In genomic region chr6:67035388-67036299, GRCm38 (mm10) we compare ENCODE assay signal across 7 mouse cellular contexts. TPM values are rescaled to one million over a fixed set of nuclear protein-coding genes. Genes with fewer than 3 reads are reported as not detected.
DNase-seq lines count a peak whose midpoint lies in the region; ATAC-seq and TF ChIP-seq lines count a peak whose summit lies in the region.

No protein-coding gene starts in this region.

- no peaks in the 10 kb centered on the region; the same call in 1 of the 2 replicates for H3K79me2 ChIP-seq in CH12.LX (replicated peaks; ENCODE audit: control insufficient read depth, extremely low read depth, insufficient read depth, poor library complexity, severe bottlenecking)

- no peak for TF ChIP-seq RAD21 in CH12.LX (IDR thresholded peaks at IDR 0.05; ENCODE audit: low read depth, low read length)

- dilution Hi-C loops in CH12.LX (cut with MboI; ENCODE audit: extremely low pct_ligation_motif_present, extremely low pct_unique_long_range_greater_than_20kb, low sequenced_read_pairs), result no loop called here

- 6% methylated on average over 19 of the region's 19 CpGs for WGBS in forebrain, embryonic 16.5 days
- 11% methylated on average over 19 of the region's 19 CpGs for WGBS in kidney, embryonic 16.5 days

- no peak for TF ChIP-seq EP300 in CH12.LX (IDR thresholded peaks at IDR 0.05; ENCODE audit: low read length)

- peaks cover 4 to 7% of the 10 kb centered on the region in 2 experiments for H3K36me3 ChIP-seq in CH12.LX (replicated peaks in 1 of 2; ENCODE audit: control insufficient read depth in 1 of 2, insufficient read depth in 1 of 2, low read length in 1 of 2)
- no peaks in the 10 kb centered on the region for H3K36me3 ChIP-seq in forebrain, embryonic 16.5 days (ENCODE audit: control insufficient read depth, insufficient read depth)
- H3K36me3 ChIP-seq in kidney, embryonic 16.5 days (ENCODE audit: insufficient read depth, low read length), result no peaks in the 10 kb centered on the region

- DNase-seq in CH12.LX (ENCODE audit: extremely low read depth), result peak; percentile 64
- DNase-seq in R1 (ENCODE audit: low read depth, low spot score), result peak; percentile 39
- peak; percentile 68 for DNase-seq in lung, postnatal 36 days
- DNase-seq in spleen, postnatal 4 days (ENCODE audit: low spot score in 2 of 2), result peak; percentile 50 to 71
- no peak for DNase-seq in frontal cortex, postnatal 14 days (ENCODE audit: low spot score in 2 of 2)

- H3K9ac ChIP-seq in CH12.LX (ENCODE audit: insufficient read depth, low read depth), result peak overlapping the region; percentile 98
- no peak overlapping the region for H3K9ac ChIP-seq in forebrain, embryonic 16.5 days (replicated peaks; ENCODE audit: low read depth, low read length)
- peak overlapping the region; percentile 96 for H3K9ac ChIP-seq in kidney, embryonic 16.5 days (replicated peaks; ENCODE audit: low read length)

- ATAC-seq in forebrain, embryonic 16.5 days, result no peak
- ATAC-seq in kidney, embryonic 16.5 days (ENCODE audit: low FRiP score, low TSS enrichment), result no peak

- peak overlapping the region; percentile 41 to 99 (median 86) for H3K4me3 ChIP-seq in CH12.LX (replicated peaks in 1 of 3; ENCODE audit: low read depth in 2 of 3, low read length in 2 of 3, poor library complexity in 1 of 3)
- H3K4me3 ChIP-seq in forebrain, embryonic 16.5 days (replicated peaks; ENCODE audit: low read length), result peak overlapping the region; percentile 55
- H3K4me3 ChIP-seq in kidney, embryonic 16.5 days (ENCODE audit: low read length), result peak overlapping the region; percentile 90

- H3K27me3 ChIP-seq in CH12.LX (replicated peaks), result no peaks in the 10 kb centered on the region
- H3K27me3 ChIP-seq in forebrain, embryonic 16.5 days (replicated peaks; ENCODE audit: control insufficient read depth, insufficient read depth, low read length), result no peaks in the 10 kb centered on the region
- H3K27me3 ChIP-seq in kidney, embryonic 16.5 days (ENCODE audit: insufficient read depth, low read length), result no peaks in the 10 kb centered on the region

- peak overlapping the region; percentile 65 for H3K4me2 ChIP-seq in CH12.LX (ENCODE audit: insufficient read depth, low read depth, poor library complexity, severe bottlenecking)
- peak overlapping the region; percentile 53 for H3K4me2 ChIP-seq in forebrain, embryonic 16.5 days (ENCODE audit: low read length)
- H3K4me2 ChIP-seq in kidney, embryonic 16.5 days (replicated peaks; ENCODE audit: low read depth, low read length), result peak overlapping the region; percentile 53

- H3K9me3 ChIP-seq in CH12.LX (replicated peaks; ENCODE audit: low read length), result no peaks in the 10 kb centered on the region
- H3K9me3 ChIP-seq in forebrain, embryonic 16.5 days (ENCODE audit: control insufficient read depth, low read length), result no peaks in the 10 kb centered on the region
- H3K9me3 ChIP-seq in kidney, embryonic 16.5 days (ENCODE audit: low read length), result no peaks in the 10 kb centered on the region

- in situ Hi-C loops in CH12.LX (cut with MboI; ENCODE audit: low pct_ligation_motif_present, low pct_unique_long_range_greater_than_20kb, low sequenced_read_pairs), result no loop called here

- peaks cover 5 to 26% of the 10 kb centered on the region in 2 experiments for H3K4me1 ChIP-seq in CH12.LX (ENCODE audit: control insufficient read depth in 1 of 2, insufficient read depth in 2 of 2)
- H3K4me1 ChIP-seq in forebrain, embryonic 16.5 days (replicated peaks; ENCODE audit: control insufficient read depth, insufficient read depth, low read length), result peaks cover 20% of the 10 kb centered on the region
- peaks cover 21% of the 10 kb centered on the region; the same call in 1 of the 2 replicates for H3K4me1 ChIP-seq in kidney, embryonic 16.5 days (ENCODE audit: insufficient read depth, low read length)

- peak overlapping the region; percentile 88 for H3K27ac ChIP-seq in CH12.LX (ENCODE audit: insufficient read depth, low read depth)
- H3K27ac ChIP-seq in forebrain, embryonic 16.5 days (ENCODE audit: low read length), result no peak overlapping the region
- H3K27ac ChIP-seq in kidney, embryonic 16.5 days (ENCODE audit: low read length), result peak overlapping the region; percentile 97

- no peak for TF ChIP-seq CTCF in CH12.LX (conservative IDR thresholded peaks at IDR 0.05 in 1 of 2, IDR thresholded peaks at IDR 0.05 in 1 of 2; ENCODE audit: low read depth in 2 of 2, low read length in 2 of 2)

- no peak for TF ChIP-seq POLR2A in CH12.LX (IDR thresholded peaks at IDR 0.05; ENCODE audit: low read depth, low read length)

TF ChIP-seq in CH12.LX, 34 proteins besides CTCF, POLR2A, EP300 and RAD21:
- 0 out of 2 replicates have a peak, but pooled peaks have one; percentile 42 for TF ChIP-seq CHD1 (IDR thresholded peaks at IDR 0.05; ENCODE audit: low read depth, low read length)
- TF ChIP-seq ZMIZ1 (IDR thresholded peaks at IDR 0.05; ENCODE audit: low read depth, low read length), result no peak
- 0 out of 2 replicates have a peak, but pooled peaks have one; percentile 37 for TF ChIP-seq BHLHE40 (IDR thresholded peaks at IDR 0.05; ENCODE audit: low read depth, low read length)
- TF ChIP-seq IRF4 (IDR thresholded peaks at IDR 0.05; ENCODE audit: low read depth, low read length), result no peak
- peak; percentile 74; the same call in 1 of the 2 replicates for TF ChIP-seq MXI1 (IDR thresholded peaks at IDR 0.05; ENCODE audit: low read depth, low read length)
- TF ChIP-seq TCF12 (IDR thresholded peaks at IDR 0.05; ENCODE audit: low read depth, low read length), result peak; percentile 31; the same call in 1 of the 2 replicates

RNA-seq across cellular contexts. Expression of gene Gadd45a, which starts 1.6 kb away (rescaled TPM):
- 6.0 and 12.5 TPM in 2 replicates for total RNA-seq in CH12.LX (2012; rRNA removed)
- total RNA-seq in CH12.LX (2014; rRNA removed), result 19.5 and 22.4 TPM in 2 replicates
- 26.2 and 30.5 TPM in 2 replicates for polyA plus RNA-seq in CH12.LX (2012; ENCODE audit: insufficient read length, low read depth)
- polyA plus RNA-seq in forebrain, embryonic 16.5 days (2015; fragmentation: Nextera tagmentation; extraction: Ambion mirVana), result 7.2 and 7.5 TPM in 2 replicates
- 35.1 and 39.4 TPM in 2 replicates for polyA plus RNA-seq in kidney, embryonic 16.5 days (2015; fragmentation: Nextera tagmentation; extraction: Ambion mirVana)

Comparison
In these comparisons a context has a peak if more than half of its experiments do, and no peak if none do; other contexts are left out.
1. DNase-seq: peak in CH12.LX (single experiment), R1 (single experiment), lung, postnatal 36 days (single experiment) and spleen, postnatal 4 days (2 of 2); none in frontal cortex, postnatal 14 days (0 of 2).
2. Peak in every context shown above with its lines, with median percentiles within 50 percentile points of each other: H3K4me2 ChIP-seq and H3K4me3 ChIP-seq.